Mouse (Mus musculus): Measurements from ENCODE around the gene Zfp536.
"Not testable (repeated sequence)": the region's sequence is repeated elsewhere in the genome, so short reads cannot be mapped to it uniquely, and the experiment has no call there.

The Zfp536 gene

GRCm38 (mm10) chr7:37753024-37753423 lies 20.4 kb downstream of the Zfp536 start:
- DNase-seq = no peak

GRCm38 (mm10) chr7:37746133-37746761 lies 27.2 kb downstream of the Zfp536 start:
- DNase-seq = no peak

- no peak for DNase-seq
These were observed 30.1 kb downstream of the Zfp536 start for GRCm38 (mm10) chr7:37743350-37743749.

GRCm38 (mm10) chr7:37737191-37737590 lies 36.2 kb downstream of the Zfp536 start:
- no peak for DNase-seq

GRCm38 (mm10) chr7:37736413-37736720 lies 37.1 kb downstream of the Zfp536 start:
- DNase-seq = no peak

GRCm38 (mm10) chr7:37735707-37736412 lies 37.6 kb downstream of the Zfp536 start:
- no peak for DNase-seq

- no peak for DNase-seq
These were observed 38.3 kb downstream of the Zfp536 start for GRCm38 (mm10) chr7:37735101-37735500.

- no peak for DNase-seq
These were observed 38.9 kb downstream of the Zfp536 start for GRCm38 (mm10) chr7:37734576-37734975.

- no peak for DNase-seq
These were observed 39.4 kb downstream of the Zfp536 start for GRCm38 (mm10) chr7:37733996-37734395.

GRCm38 (mm10) chr7:37732741-37733140 lies 40.7 kb downstream of the Zfp536 start:
- no peak for DNase-seq

- no peak for DNase-seq
These were observed 45.7 kb downstream of the Zfp536 start for GRCm38 (mm10) chr7:37727746-37728145.

- DNase-seq = no peak
These were observed 49.2 kb downstream of the Zfp536 start for GRCm38 (mm10) chr7:37724002-37724790.

GRCm38 (mm10) chr7:37723191-37723592 lies 50.2 kb downstream of the Zfp536 start:
- no peak for DNase-seq

- DNase-seq = no peak
These were observed 51.8 kb downstream of the Zfp536 start for GRCm38 (mm10) chr7:37721676-37722075.

- DNase-seq = no peak
These were observed 54.6 kb downstream of the Zfp536 start for GRCm38 (mm10) chr7:37718671-37719402.

GRCm38 (mm10) chr7:37717071-37717470 lies 56.4 kb downstream of the Zfp536 start:
- DNase-seq = no peak

- DNase-seq = no peak
These were observed 56.8 kb downstream of the Zfp536 start for GRCm38 (mm10) chr7:37716626-37717025.

- no peak for DNase-seq
These were observed 69.0 kb downstream of the Zfp536 start for GRCm38 (mm10) chr7:37704464-37704863.

GRCm38 (mm10) chr7:37697378-37697777 lies 76.1 kb downstream of the Zfp536 start:
- not testable (repeated sequence) for DNase-seq

GRCm38 (mm10) chr7:37695066-37695465 lies 78.4 kb downstream of the Zfp536 start:
- DNase-seq = no peak

GRCm38 (mm10) chr7:37690606-37691005 lies 82.8 kb downstream of the Zfp536 start:
- no peak for DNase-seq

- DNase-seq = no peak
These were observed 83.7 kb downstream of the Zfp536 start for GRCm38 (mm10) chr7:37689561-37690305.

GRCm38 (mm10) chr7:37689107-37689511 lies 84.3 kb downstream of the Zfp536 start:
- DNase-seq = no peak
